Mouse (Mus musculus): ENCODE measurements around the gene Dus2. TPM values are rescaled to one million over a fixed set of nuclear protein-coding genes. Genes with fewer than 3 reads are reported as not detected.
A peak's percentile ranks its signal among the peaks of the same experiment; 100 is the strongest.

Dus2 gene
- 21.4 and 21.5 TPM in 2 replicates for polyA plus RNA-seq (2016; fragmentation: Nextera tagmentation; extraction: Ambion mirVana)

GRCm38 (mm10) chr8:105990856-105991387 lies at the start of gene Dus2:
Gene Dus2 (plus strand): TSS chr8:105991337.
- DNase-seq (ENCODE audit: low spot score) = peak; percentile 83
- peak within 1 kb of the TSS; percentile 57 for H3K27ac ChIP-seq (replicated peaks)
- H3K4me1 ChIP-seq = 0 out of 2 replicates have a peak, but pooled peaks cover 7% of the 10 kb centered on the region
- H3K36me3 ChIP-seq = no peaks in the 10 kb centered on the region
- H3K4me3 ChIP-seq = peak within 1 kb of the TSS; percentile 10; the same call in 1 of the 2 replicates
- no peaks in the 10 kb centered on the region for H3K9me3 ChIP-seq (replicated peaks)
- 12% methylated on average over 15 of the region's 15 CpGs for WGBS
- no peaks in the 10 kb centered on the region; the same call in 1 of the 2 replicates for H3K27me3 ChIP-seq (ENCODE audit: low read depth, poor library complexity, severe bottlenecking)

GRCm38 (mm10) chr8:105942026-105942425 lies 49.1 kb upstream of the Dus2 start:
- H3K9me3 ChIP-seq (replicated peaks) = no peaks in the 10 kb centered on the region
- H3K4me1 ChIP-seq = peaks cover 9% of the 10 kb centered on the region
- no peaks in the 10 kb centered on the region for H3K27me3 ChIP-seq (ENCODE audit: low read depth, poor library complexity, severe bottlenecking)
- H3K4me3 ChIP-seq = no peak overlapping the region
- no peak overlapping the region for H3K27ac ChIP-seq (replicated peaks)
- 92% methylated on average over 11 of the region's 11 CpGs for WGBS
- H3K36me3 ChIP-seq = peaks cover 39% of the 10 kb centered on the region
- no peak for DNase-seq (ENCODE audit: low spot score)

GRCm38 (mm10) chr8:105942542-105942941 lies 48.6 kb upstream of the Dus2 start:
- Histone ChIP-seq H3K27ac (replicated peaks) (no peak overlapping the region), H3K9me3 (replicated peaks) (no peaks in the 10 kb centered on the region), H3K4me3 (no peak overlapping the region), H3K4me1 (peaks cover 9% of the 10 kb centered on the region), H3K27me3 (ENCODE audit: low read depth, poor library complexity, severe bottlenecking) (no peaks in the 10 kb centered on the region), H3K36me3 (peaks cover 44% of the 10 kb centered on the region)
- DNase-seq (ENCODE audit: low spot score) = no peak
- WGBS = 91% methylated on average over 5 of the region's 5 CpGs

- Histone ChIP-seq H3K36me3 (peaks cover 52% of the 10 kb centered on the region), H3K9me3 (replicated peaks) (no peaks in the 10 kb centered on the region), H3K27ac (replicated peaks) (peak within 1 kb of the TSS; percentile 13; the same call in 1 of the 2 replicates), H3K4me1 (peaks cover under 1% of the 10 kb centered on the region), H3K4me3 (no peak within 1 kb of the TSS), H3K27me3 (ENCODE audit: low read depth, poor library complexity, severe bottlenecking) (no peaks in the 10 kb centered on the region)
- WGBS = 69% methylated on average over 8 of the region's 8 CpGs
- DNase-seq (ENCODE audit: low spot score) = no peak
Observed at GRCm38 (mm10) chr8:105943321-105943739, 47.8 kb upstream of the Dus2 start, which contains the start of gene Lcat. Gene Lcat (minus strand): TSS chr8:105943382.

- Histone ChIP-seq H3K4me1 (0 out of 2 replicates have a peak, but pooled peaks cover 4% of the 10 kb centered on the region), H3K27me3 (ENCODE audit: low read depth, poor library complexity, severe bottlenecking) (no peaks in the 10 kb centered on the region), H3K27ac (replicated peaks) (no peak overlapping the region), H3K36me3 (peaks cover 85% of the 10 kb centered on the region), H3K4me3 (no peak overlapping the region), H3K9me3 (replicated peaks) (no peaks in the 10 kb centered on the region)
- 96% methylated on average over 10 of the region's 10 CpGs for WGBS
- DNase-seq (ENCODE audit: low spot score) = no peak
Observed at GRCm38 (mm10) chr8:105949350-105949749, 41.8 kb upstream of the Dus2 start.

- WGBS = 59% methylated on average over 7 of the region's 7 CpGs
- no peak for DNase-seq (ENCODE audit: low spot score)
Observed at GRCm38 (mm10) chr8:105951057-105951659, 40.0 kb upstream of the Dus2 start.

GRCm38 (mm10) chr8:105956556-105956955 lies 34.6 kb upstream of the Dus2 start:
- WGBS = 87% methylated on average over 4 of the region's 4 CpGs
- no peak overlapping the region for H3K27ac ChIP-seq (replicated peaks)
- H3K9me3 ChIP-seq (replicated peaks) = no peaks in the 10 kb centered on the region
- H3K4me1 ChIP-seq = no peaks in the 10 kb centered on the region; the same call in 1 of the 2 replicates
- no peaks in the 10 kb centered on the region for H3K27me3 ChIP-seq (ENCODE audit: low read depth, poor library complexity, severe bottlenecking)
- DNase-seq (ENCODE audit: low spot score) = no peak
- H3K4me3 ChIP-seq = no peak overlapping the region
- peaks cover 29% of the 10 kb centered on the region for H3K36me3 ChIP-seq

More at GRCm38 (mm10) chr8:105951057-105951659, 40.0 kb upstream of the Dus2 start:
- Histone ChIP-seq H3K4me1 (0 out of 2 replicates have a peak, but pooled peaks cover 4% of the 10 kb centered on the region), H3K4me3 (no peak overlapping the region), H3K9me3 (replicated peaks) (no peaks in the 10 kb centered on the region), H3K27ac (replicated peaks) (no peak overlapping the region), H3K27me3 (ENCODE audit: low read depth, poor library complexity, severe bottlenecking) (no peaks in the 10 kb centered on the region), H3K36me3 (peaks cover 73% of the 10 kb centered on the region)

GRCm38 (mm10) chr8:105957813-105958212 lies 33.3 kb upstream of the Dus2 start:
- H3K9me3 ChIP-seq (replicated peaks) = no peaks in the 10 kb centered on the region
- H3K4me3 ChIP-seq = no peak overlapping the region
- H3K4me1 ChIP-seq = no peaks in the 10 kb centered on the region; the same call in 1 of the 2 replicates
- no peak overlapping the region for H3K27ac ChIP-seq (replicated peaks)
- WGBS = 80% methylated on average over 3 of the region's 4 CpGs
- H3K36me3 ChIP-seq = peaks cover 23% of the 10 kb centered on the region
- DNase-seq (ENCODE audit: low spot score) = no peak
- H3K27me3 ChIP-seq (ENCODE audit: low read depth, poor library complexity, severe bottlenecking) = no peaks in the 10 kb centered on the region

- no peak for DNase-seq (ENCODE audit: low spot score)
- Histone ChIP-seq H3K9me3 (replicated peaks) (no peaks in the 10 kb centered on the region), H3K27ac (replicated peaks) (no peak overlapping the region), H3K4me1 (peaks cover 2% of the 10 kb centered on the region), H3K4me3 (no peak overlapping the region), H3K27me3 (ENCODE audit: low read depth, poor library complexity, severe bottlenecking) (peaks cover 10% of the 10 kb centered on the region), H3K36me3 (peaks cover 14% of the 10 kb centered on the region)
- 93% methylated on average over 7 of the region's 7 CpGs for WGBS
Observed at GRCm38 (mm10) chr8:105959350-105959749, 31.8 kb upstream of the Dus2 start.

- H3K9me3 ChIP-seq (replicated peaks) = no peaks in the 10 kb centered on the region
- H3K27me3 ChIP-seq (ENCODE audit: low read depth, poor library complexity, severe bottlenecking) = peaks cover 28% of the 10 kb centered on the region
- DNase-seq (ENCODE audit: low spot score) = no peak
- H3K4me1 ChIP-seq = peaks cover 20% of the 10 kb centered on the region
- 72% methylated on average over 14 of the region's 14 CpGs for WGBS
- H3K4me3 ChIP-seq = no peak overlapping the region
- H3K36me3 ChIP-seq = peaks cover 9% of the 10 kb centered on the region
- H3K27ac ChIP-seq (replicated peaks) = no peak overlapping the region
Observed at GRCm38 (mm10) chr8:105961101-105961500, 30.0 kb upstream of the Dus2 start.

- WGBS = 90% methylated on average over 10 of the region's 10 CpGs
- DNase-seq (ENCODE audit: low spot score) = no peak
- H3K9me3 ChIP-seq (replicated peaks) = no peaks in the 10 kb centered on the region
- no peak overlapping the region for H3K4me3 ChIP-seq
- H3K27ac ChIP-seq (replicated peaks) = no peak overlapping the region
- H3K36me3 ChIP-seq = peaks cover 9% of the 10 kb centered on the region
- H3K4me1 ChIP-seq = peaks cover 24% of the 10 kb centered on the region
- peaks cover 32% of the 10 kb centered on the region for H3K27me3 ChIP-seq (ENCODE audit: low read depth, poor library complexity, severe bottlenecking)
Observed at GRCm38 (mm10) chr8:105961536-105961935, 29.6 kb upstream of the Dus2 start.

GRCm38 (mm10) chr8:105964506-105965265 lies 26.5 kb upstream of the Dus2 start:
- Histone ChIP-seq H3K27me3 (ENCODE audit: low read depth, poor library complexity, severe bottlenecking) (peaks cover 50% of the 10 kb centered on the region), H3K36me3 (no peaks in the 10 kb centered on the region), H3K9me3 (replicated peaks) (no peaks in the 10 kb centered on the region), H3K4me3 (peak overlapping the region; percentile 76), H3K27ac (replicated peaks) (peak overlapping the region; percentile 85; the same call in 1 of the 2 replicates), H3K4me1 (peaks cover 31% of the 10 kb centered on the region)
- no peak for DNase-seq (ENCODE audit: low spot score)
- 73% methylated on average over 12 of the region's 12 CpGs for WGBS
